Mouse (Mus musculus): ENCODE data around the gene Atxn2l.

Atxn2l gene

DNA sequence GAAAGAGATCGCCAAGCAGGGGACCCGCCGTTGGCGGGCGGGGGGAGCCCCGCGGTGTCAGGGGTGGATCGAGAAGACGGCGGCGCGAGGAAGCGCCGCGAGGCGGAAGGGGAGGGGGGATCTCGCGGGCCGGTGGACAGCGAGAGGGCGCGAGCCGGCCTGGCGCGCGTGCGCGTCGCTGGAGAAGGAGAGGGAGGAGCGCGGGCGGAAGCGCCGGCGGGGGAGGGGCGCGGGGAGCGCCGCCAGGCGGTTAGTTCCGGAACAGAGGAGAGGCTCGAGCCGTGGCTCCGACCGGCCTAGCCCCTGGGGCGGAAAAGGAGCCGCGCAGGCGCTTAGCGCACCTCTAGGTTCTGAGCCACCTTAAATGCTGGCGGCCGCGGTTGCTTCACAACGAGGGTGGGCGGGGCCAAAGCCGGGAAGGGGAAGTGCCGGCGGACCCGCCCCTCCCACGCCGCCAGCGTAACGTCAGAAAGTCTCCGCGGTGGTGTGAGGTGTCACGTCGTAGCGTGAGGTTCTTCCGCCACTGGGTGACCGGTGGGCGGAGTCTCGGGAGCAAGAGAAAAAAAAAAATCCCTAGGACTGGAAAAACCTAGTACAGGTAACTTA is at the start of gene Atxn2l:
Gene Atxn2l (minus strand): TSS at position 165 of the 606 bp plus-strand sequence.
- peak; percentile 99 for DNase-seq (ENCODE audit: low spot score)

DNA sequence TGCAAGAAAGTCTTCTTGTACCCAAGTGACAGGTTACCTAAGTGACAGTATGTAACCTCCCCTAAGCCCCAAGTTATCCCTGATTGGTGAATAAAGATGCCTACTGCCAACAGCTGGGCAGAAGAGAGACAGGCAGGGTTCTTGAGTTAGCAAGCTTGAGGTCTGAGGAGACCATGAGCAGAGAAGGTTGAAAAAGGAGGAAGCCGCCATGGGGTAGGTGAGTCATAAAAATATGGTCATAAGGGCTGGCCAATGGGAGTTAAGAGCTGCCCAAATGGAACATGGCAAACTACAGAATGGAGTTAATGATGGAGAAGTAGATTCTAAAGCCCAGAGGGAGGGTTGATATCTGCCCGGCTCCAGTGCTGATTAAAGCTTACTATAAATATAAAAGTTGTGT is 42.4 kb upstream of the Atxn2l start:
- no peak for DNase-seq (ENCODE audit: low spot score)

DNA sequence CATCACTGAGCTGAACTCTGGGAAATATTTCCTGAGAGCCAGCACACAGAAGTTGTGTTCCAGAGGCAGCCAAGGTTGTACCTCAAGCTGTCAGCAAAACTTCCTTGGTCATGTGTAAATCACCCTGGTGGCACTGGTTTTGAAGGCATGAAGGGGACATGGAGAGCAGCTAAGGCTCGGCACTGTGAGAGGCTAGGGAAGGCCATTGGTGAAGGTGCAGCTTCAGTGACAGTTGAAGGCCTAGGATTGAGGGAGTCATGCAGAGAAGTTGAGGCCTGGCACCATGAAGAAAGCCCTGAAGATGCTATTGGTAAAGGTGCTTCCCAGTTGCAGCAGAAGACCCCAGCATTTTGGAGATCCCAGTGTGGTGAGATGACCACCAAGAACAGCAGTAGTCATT is 38.4 kb upstream of the Atxn2l start:
- no peak for DNase-seq (ENCODE audit: low spot score)

DNA sequence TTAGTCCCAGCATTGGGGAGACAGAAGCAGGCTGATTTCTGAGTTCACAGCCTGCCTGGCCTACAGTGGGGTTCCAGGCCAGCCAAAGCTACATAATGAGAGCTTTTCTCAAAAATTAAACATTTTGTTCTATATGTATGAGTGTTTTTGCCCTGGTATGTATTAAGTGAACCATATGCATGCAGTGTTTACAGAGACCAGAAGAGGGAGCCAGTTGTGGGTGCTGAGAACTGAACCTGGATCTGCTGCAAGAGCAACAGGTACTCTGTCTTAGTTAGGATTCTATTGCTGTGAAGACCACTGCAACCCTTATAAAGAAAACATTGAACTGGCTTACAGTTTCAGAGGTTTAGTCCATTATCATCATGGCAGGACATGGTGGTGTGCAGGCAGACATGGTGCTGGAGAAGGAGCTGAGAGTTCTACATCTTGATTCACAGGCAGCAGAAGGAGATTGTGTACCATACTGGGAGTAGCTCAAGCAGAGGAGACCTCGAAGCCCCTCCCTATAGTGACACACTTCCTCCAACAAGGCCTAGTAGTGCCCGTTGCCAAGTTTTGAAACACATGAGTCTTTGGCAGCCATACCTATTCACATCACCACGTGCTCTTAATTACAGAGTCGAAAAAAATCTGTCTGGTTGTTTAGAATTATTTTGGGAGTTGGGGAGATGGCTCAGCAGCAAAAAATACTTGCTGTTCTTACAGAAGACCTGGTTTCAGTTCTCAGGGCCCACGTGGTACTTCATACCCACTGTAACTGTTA is 34.8 kb upstream of the Atxn2l start:
- DNase-seq (ENCODE audit: low spot score): peak; percentile 64

DNA sequence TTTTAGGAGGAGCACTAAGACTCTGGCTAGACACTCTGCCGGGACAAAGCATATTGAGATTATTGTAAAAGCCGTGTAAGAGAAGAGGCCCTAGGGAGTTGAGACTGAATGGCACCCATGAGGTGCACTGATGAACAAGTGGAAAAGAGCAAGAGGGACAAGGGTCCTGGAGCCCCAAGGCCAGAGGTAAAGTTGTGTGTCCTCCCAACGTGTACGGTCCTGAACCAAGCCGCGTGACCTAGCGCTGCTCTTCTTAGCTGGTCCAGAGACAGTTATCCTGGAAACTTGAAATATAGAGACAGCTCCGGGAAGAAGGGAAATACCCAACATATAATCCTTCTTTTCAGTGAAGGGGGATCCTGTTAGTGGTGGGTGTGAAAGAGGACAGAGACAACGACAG is 33.2 kb upstream of the Atxn2l start:
- peak; percentile 12 for DNase-seq (ENCODE audit: low spot score)

DNA sequence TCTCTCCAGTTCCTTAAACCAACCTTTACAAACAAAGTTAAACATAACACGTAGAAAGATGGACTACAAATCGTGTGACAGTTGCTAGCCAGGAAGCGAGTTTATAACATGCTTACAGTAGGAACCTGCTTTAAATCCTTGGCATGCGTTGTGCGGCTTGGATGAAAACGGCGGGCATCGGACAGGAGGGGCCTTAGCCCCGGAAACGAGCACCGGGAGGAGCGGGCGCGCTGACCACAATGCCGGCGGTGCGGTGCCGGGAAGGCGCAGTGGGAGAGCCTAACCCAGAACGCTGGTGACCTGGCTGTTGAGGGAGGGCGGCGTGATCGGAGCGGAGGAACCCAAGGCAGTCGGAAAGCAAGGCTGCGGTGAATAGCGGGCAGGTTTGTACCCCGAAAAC is 32.5 kb upstream of the Atxn2l start:
- DNase-seq (ENCODE audit: low spot score): peak; percentile 52

DNA sequence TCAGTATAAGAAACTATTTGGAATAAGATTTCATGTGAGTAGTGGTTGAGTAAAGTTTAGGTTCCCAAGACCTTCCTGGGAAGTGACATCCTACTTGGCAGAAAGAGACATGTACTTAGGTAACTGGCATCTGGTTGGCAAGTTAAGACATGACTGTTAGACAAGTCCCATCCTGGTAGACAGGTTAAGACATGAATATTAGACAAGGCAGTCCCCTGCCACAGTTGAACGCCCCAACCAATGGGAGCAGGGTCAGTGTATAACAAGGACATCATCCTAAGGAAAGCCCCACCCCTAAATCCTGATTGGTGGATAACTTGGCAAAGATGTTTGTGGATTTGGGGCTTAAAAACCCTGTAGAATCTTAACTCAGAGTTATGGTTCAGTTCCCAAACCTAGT is 30.2 kb upstream of the Atxn2l start:
- DNase-seq (ENCODE audit: low spot score): no peak

DNA sequence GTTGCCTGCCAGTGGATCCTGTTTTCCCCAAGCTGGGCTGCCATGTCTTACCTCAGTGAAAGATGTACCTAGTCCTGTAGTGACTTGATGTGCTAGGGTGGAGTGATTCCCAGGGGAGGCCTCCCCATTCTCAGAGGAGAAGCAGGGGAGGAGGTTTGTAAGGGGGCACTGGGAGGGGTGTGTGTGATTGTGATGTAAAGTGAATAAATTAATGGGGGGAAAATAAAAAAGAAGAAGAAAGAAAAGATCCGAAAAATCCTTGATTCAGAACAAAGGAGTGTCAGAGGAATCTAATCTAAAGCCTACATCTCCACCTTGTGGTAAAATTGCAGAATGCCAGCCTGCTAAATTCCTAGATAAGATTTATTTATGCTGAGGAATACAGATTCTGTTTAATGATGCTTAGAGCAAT is 24.9 kb upstream of the Atxn2l start:
- peak; percentile 87 for DNase-seq (ENCODE audit: low spot score)

DNA sequence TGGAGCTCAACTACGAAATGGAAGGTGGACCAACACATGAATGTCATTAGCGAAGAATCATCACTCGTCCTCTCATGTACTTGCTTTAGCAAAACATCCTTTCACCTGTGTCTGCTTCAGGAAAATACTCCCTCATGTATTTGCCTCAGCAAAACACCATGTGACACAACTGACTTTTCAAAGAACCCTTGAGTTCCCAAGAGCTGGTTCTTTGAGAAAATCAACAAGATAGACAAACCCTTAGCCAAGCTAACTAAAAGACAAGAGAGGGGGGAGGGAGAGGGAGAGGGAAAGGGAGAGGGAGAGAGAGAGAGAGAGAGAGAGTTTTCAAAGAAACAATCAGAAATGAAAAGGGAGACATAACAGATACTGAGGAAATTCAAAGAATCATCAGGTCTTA is 20.1 kb upstream of the Atxn2l start:
- no peak for DNase-seq (ENCODE audit: low spot score)

DNA sequence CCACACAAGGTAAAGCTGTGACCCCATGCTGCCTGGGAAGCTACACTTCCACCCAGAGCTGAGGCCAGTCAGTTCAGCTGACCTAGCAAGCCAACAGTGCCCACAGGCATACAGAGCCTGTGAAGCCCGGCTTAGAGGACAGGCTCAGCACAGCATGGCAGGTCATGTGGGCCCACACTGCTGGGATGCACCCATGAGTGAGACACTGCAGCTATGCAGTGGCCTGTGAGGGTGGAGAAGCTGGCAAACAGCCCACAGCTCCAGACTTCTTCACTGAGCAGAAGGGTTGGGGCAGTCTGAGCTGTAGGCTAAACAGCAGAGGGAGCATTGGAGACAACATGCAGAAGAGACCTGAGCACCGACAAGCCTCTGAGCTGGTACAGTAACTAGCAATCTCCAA is 16.3 kb upstream of the Atxn2l start:
- DNase-seq (ENCODE audit: low spot score): no peak

DNA sequence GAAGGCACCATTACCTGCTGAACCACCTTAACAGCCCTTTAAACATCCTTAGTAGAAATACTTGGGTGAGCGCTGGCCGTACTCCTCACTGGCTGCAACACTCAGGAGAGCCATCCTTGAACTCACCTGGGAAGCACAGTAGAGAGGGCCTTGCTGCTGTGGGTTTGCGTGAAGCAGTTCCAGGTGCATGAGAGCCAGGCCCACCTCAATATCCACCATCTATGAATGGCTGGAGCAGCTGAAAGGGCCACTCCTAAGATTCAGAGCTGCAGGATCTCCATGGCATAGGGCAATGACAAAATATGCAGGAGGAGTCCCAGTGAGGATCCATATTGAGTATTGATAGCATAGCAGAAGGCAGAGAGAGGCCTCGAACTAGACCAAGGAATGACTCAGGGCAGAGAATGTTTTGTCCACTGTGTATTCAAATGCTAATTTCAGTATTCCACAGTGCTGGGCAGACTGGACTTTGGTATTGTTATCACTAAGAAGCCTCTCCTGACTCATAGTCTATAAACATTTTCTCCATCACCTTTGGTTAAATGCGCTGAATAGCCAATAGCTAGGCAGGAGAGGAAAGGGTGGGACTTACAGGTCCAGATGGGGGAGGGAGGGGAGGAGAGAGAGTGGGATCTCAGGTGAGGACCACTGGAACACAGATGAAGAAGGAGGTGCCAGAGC is 15.2 kb upstream of the Atxn2l start:
- no peak for DNase-seq (ENCODE audit: low spot score)

DNA sequence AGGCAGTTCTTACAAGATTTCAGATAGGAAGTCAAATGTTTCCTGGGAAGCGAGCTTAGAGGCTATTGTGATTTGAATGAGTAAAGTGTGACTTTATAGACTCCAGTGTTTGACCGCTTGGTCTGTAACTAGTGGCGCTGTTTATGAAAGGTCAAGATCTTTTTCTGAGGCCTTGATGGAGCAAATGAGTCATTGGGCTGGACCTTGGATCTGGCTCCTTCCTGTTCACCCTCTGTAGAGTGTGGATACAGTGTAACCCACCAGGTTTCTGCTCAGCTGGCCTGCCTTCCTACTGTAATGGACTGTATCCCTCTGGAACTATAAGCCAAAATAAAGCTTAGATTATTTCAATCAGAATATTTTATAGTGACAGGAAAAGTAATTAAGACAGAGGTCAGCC is 8.1 kb upstream of the Atxn2l start:
- no peak for DNase-seq (ENCODE audit: low spot score)

DNA sequence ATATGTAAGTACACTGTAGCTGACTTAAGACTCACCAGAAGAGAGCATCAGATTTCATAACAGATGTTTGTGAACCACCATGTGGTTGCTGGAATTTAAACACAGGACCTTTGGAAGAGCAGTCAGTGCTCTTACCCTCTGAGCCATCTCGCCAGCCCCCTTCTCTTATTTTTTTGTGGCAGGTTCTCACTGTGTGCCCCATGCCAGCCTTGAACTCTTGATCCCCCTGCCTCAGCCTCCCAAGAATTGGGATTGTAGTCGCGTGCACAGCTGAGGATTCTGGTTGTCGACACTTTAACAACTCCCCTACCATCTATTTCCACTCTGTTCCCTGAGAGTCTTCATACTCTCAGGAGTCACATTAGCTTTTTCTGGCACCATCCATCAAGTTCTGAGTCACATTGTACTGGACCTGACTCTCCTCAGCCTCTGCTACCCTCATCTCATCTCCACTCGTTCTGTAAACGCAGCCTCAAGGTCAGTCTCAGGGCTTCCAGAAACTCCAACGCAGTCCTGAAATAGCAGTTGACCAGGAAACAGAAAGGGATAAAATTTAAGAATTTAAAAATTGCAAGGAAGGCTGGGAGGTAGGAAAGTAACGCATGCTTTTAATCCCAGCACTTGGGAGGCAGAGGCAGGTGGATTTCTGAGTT is 4.0 kb upstream of the Atxn2l start:
- no peak for DNase-seq (ENCODE audit: low spot score)

DNA sequence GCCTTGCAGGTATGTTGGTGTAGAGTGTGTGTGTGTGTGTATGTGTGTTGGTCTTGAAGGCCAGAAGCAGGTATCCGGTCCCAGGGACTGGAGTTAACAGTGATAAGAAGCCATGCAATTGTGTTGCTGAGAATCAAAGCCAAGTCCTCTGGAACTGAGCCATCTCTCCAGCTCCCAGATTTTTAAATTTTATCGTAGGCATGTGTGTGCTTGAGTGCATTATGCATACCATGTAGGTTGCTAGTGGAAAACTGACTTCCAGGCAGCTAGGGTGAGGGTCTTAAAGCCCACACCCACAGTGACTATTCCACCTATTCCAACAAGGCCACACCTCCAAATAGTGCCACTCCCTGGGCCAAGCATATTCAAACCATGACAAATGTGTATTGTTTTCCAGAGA is 1.7 kb upstream of the Atxn2l start:
- DNase-seq (ENCODE audit: low spot score): no peak

DNA sequence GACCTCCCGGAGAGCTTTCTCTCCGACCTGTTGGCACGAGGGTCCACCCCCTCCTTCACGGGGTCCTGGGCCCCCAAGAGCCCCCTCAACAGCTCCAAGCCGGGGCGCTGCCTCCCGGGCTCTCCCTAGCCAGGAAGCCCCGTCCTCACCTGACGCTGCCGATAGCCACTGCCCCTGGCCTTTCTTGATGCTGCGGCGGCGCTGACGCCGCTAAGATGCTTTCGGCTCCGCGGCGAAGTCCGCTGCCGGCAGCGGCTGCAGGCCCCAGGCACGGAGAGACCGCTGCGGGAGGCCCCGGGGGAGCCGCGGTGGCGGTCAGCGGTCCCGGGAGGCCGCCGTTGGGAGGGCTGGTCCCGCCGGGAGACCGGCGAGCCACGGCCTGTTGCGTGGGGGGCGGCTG is 486 bp downstream of the Atxn2l start:
- no peak for DNase-seq (ENCODE audit: low spot score)

DNA sequence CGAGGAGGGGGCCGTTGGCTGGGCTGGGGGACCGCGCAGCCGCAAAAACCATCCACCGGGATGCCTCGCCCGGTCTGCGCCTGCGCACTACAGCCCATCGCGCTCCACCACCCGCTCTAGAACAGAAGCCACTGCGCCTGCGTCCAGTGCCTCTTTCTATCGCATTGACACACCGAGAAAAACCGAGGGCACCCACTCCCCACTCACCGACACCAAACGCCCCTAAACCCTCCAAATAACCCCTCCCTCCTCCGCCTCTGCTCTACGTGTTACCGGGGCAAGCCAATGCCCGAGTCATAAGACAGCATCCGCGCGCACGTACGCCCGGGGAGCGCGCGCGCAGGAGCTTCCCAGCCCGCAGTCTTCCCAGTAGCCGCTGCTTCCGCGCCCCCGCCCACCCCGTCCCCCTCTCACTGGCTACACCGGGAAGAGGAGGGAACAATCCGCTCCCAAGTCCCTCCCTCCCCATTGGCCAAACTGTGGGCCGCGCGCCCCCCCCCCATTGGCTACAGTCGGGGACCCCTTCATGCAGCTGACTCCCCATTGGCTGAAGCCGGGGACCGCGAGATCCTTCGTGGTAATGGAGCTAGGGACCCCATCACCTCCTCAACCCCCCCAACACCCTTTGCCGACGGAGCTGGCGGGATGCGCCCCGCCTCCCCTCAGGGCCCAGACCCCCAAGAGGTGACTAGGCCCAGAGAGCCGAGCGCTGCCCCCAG is 1.1 kb downstream of the Atxn2l start:
- DNase-seq (ENCODE audit: low spot score): peak; percentile 97

DNA sequence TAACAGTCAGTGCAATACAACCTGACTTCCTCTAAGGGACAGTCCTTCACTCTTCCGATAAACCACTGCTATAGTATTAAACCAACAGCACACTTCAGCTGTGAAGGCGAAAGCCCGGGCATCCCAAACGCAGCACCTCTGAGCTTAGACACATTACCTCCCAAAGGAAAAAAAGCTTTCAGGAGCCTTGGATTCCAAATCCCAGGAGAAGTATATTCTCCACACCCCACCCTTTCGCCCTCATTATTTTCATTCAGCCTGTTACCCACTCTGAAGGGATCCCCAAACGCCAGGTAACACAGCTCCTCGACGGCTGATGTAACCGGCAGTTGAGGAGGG is 1.6 kb downstream of the Atxn2l start:
- no peak for DNase-seq (ENCODE audit: low spot score)

DNA sequence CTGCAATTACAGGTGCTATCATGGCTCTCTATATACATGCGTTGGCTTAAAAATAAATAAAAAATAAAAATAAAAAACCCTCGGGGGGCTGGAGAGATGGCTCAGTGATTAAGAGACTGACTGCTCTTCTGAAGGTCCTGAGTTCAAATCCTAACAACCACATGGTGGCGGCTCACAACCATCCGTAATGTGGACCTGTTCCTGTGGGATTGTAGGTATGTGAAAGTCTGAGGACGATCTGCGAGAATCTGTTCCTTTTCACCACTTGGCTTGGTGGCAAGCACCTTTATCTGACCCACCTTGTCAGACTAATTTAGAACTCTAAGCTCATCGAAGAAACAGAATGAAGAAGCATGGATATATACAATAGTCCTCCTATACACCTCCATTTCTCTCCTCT is 3.8 kb downstream of the Atxn2l start:
- DNase-seq (ENCODE audit: low spot score): no peak

DNA sequence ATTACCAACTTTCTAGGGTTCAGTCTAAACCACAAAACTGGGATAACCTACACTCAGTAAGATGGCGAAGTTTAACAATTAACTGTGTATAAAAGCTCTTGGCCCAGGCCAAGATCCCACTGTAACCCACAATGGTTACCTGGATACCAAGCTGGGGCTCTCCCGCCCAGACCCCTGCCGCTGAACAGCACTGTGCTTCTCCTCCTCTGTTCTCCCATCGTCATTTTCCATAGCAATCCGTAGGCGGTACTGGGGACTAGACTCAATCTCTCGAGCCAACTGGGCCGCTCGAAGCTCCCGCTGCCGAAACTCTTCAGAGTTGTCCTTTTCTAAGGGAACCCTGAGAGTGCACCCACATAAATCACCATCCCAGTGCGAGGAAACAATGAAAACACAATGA is 5.3 kb downstream of the Atxn2l start:
- no peak for DNase-seq (ENCODE audit: low spot score)

DNA sequence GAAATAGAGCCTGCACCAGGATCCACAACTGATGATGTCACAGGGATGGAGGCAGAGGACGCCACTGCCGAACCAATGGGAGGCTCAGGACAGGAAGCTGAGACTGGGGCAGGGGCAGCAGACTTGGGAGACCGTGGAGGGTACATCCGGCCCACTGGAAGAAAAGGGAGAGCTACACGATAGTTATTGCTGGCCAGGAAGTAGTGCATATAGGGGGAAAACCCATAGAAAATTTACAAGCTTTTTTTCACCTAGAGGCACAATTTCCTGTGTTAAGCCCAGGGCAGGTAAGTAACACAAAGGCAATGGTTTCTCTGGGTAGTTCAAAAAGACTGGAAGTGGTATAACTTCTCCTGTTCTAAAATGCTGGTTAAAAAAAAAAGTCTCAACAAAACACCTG is 6.8 kb downstream of the Atxn2l start:
- DNase-seq (ENCODE audit: low spot score): no peak

DNA sequence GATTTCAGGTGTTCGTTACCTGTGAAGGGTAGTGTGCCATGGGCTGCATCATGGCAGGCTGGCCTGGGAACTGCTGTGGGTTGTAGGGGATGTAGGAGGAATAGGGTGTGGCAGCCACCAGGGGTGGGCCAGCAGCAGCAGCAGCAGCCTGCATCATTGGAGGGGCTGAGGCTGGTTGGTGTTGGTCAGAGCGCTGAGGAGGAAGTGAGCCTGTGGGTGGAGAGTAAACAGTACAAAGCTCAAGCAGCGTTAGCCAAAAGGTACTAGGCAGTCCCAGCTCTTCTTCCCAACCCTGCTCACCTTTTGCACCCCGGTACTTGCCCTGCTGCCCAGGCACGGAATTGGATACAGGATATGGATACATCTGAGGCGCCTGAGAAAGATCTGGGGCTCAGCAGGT is 9.1 kb downstream of the Atxn2l start:
- DNase-seq (ENCODE audit: low spot score): no peak

DNA sequence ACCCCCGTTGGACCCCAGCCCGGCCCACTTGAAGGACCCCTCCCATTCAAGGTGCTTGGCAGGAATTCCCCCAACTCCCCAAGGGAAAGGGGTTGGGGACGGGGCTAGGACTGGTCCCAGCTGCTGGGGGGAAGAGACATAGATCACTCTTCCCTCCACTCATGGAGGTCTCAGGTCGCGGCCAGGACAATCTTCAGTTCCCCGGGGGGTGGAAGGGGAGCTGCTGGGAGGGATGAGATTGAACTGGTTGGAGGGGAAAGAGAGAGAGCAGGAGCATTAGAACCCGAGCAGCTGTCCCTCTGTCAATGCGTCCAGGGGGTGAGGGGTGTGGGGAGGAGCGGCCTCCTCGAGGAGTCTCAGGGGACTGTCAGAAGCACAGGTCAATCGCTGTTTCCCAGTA is 11.3 kb downstream of the Atxn2l start:
- DNase-seq (ENCODE audit: low spot score): no peak

All from embryo, embryonic 10.5 days (tissue).